Comparison of ENCODE assay signal across 28 mouse cellular contexts in genomic region chr3:139245219-139245618, GRCm38 (mm10). TPM values are rescaled to one million over a fixed set of nuclear protein-coding genes. Genes with fewer than 3 reads are reported as not detected.
DNase-seq lines count a peak whose midpoint lies in the region; ATAC-seq and TF ChIP-seq lines count a peak whose summit lies in the region.
"Had no signal": no experiment of that assay in that cellular context is flagged by ENCODE, and none has a peak within 500 bp of the region (broad histone marks: within the 10 kb centered on the region; RNA-seq: fewer than 3 reads in every experiment).

No protein-coding gene starts in this region.

- peak; percentile 82 for ATAC-seq in activated CD4-positive, CD25-positive, alpha-beta regulatory T cell, adult 4 months
- ATAC-seq in megakaryocyte, adult 5-6 weeks (ENCODE audit: poor library complexity, severe bottlenecking): peak; percentile 66
- ATAC-seq: hindbrain, postnatal 0 days; midbrain, embryonic 15.5 days had no signal

- H3K27ac ChIP-seq in spleen, adult 2 months (ENCODE audit: insufficient read depth, low read length): peak overlapping the region; percentile 88
- no peak overlapping the region for H3K27ac ChIP-seq in limb, embryonic 10.5 days
- H3K27ac ChIP-seq: forebrain, embryonic 12.5 days; heart, embryonic 15.5 days; hindbrain, postnatal 0 days; liver, embryonic 13.5 days; lung, embryonic 15.5 days; midbrain, embryonic 15.5 days; neural tube, embryonic 15.5 days had no signal

- TF ChIP-seq CTCF in spleen, adult 2 months (IDR thresholded peaks at IDR 0.05; ENCODE audit: extremely low read depth, insufficient read depth, insufficient read length, insufficient replicate concordance): no peak

- WGBS in spleen, adult 2 months: 0% methylated on average over 2 of the region's 2 CpGs
- 84% methylated on average over 2 of the region's 2 CpGs for WGBS in limb, embryonic 10.5 days

- H3K9me3 ChIP-seq in limb, embryonic 10.5 days (replicated peaks): no peaks in the 10 kb centered on the region
- H3K9me3 ChIP-seq: forebrain, embryonic 12.5 days; G1E; heart, embryonic 15.5 days; liver, embryonic 13.5 days; lung, embryonic 15.5 days; midbrain, embryonic 15.5 days; neural tube, embryonic 15.5 days had no signal

- no peak for TF ChIP-seq POLR2A in spleen, adult 2 months (IDR thresholded peaks at IDR 0.05; ENCODE audit: low read depth, low read length)

- H3K4me3 ChIP-seq in spleen, adult 2 months (ENCODE audit: extremely low read depth, insufficient read depth, insufficient read length): no peak overlapping the region
- H3K4me3 ChIP-seq in limb, embryonic 10.5 days: no peak overlapping the region
- H3K4me3 ChIP-seq: forebrain, embryonic 12.5 days; heart, embryonic 15.5 days; liver, embryonic 13.5 days; lung, embryonic 15.5 days; midbrain, embryonic 15.5 days; myocyte; neural tube, embryonic 15.5 days had no signal

- no peaks in the 10 kb centered on the region for H3K36me3 ChIP-seq in spleen, adult 2 months (ENCODE audit: control insufficient read depth, insufficient read depth, low read length)
- H3K36me3 ChIP-seq in limb, embryonic 10.5 days: no peaks in the 10 kb centered on the region
- H3K36me3 ChIP-seq: forebrain, embryonic 12.5 days; G1E; heart, embryonic 15.5 days; liver, embryonic 13.5 days; lung, embryonic 15.5 days; midbrain, embryonic 15.5 days; neural tube, embryonic 15.5 days had no signal

- no peaks in the 10 kb centered on the region for H3K27me3 ChIP-seq in spleen, adult 2 months (ENCODE audit: control insufficient read depth, insufficient read depth, low read length)
- H3K27me3 ChIP-seq in limb, embryonic 10.5 days (ENCODE audit: low read depth, poor library complexity, severe bottlenecking): no peaks in the 10 kb centered on the region
- H3K27me3 ChIP-seq: forebrain, embryonic 12.5 days; heart, embryonic 15.5 days; liver, embryonic 13.5 days; lung, embryonic 15.5 days; midbrain, embryonic 15.5 days; neural tube, embryonic 15.5 days had no signal

- DNase-seq in spleen, adult 2 months (ENCODE audit: low read depth in 1 of 2, low spot score in 2 of 2): peak in 1 of 2 experiments; percentile 56
- DNase-seq in spleen, adult 18-20 months: no peak
- no peak for DNase-seq in left cerebral cortex, adult 9 months (ENCODE audit: low spot score in 2 of 2)
- DNase-seq in layer of hippocampus, postnatal 25 days (ENCODE audit: extremely low spot score in 1 of 2, low spot score in 1 of 2): no peak
- no peak for DNase-seq in limb, embryonic 10.5 days (ENCODE audit: low spot score)
- DNase-seq: adrenal gland, postnatal 36 days; cerebellum, adult 18-20 months; cerebellum, postnatal 25 days; gastrocnemius, postnatal 14 days; heart, postnatal 4 days; kidney, adult 8-10 months; kidney, postnatal 14 days; left cerebral cortex, postnatal 4 days; liver, embryonic 13.5 days; retina, postnatal 1 day; thymus, postnatal 36 days had no signal

- H3K4me1 ChIP-seq in spleen, adult 2 months (ENCODE audit: control insufficient read depth, insufficient read depth, insufficient read length): no peaks in the 10 kb centered on the region; the same call in 1 of the 2 replicates
- H3K4me1 ChIP-seq in limb, embryonic 10.5 days: peaks cover 2% of the 10 kb centered on the region; the same call in 1 of the 2 replicates
- H3K4me1 ChIP-seq: forebrain, embryonic 12.5 days; heart, embryonic 15.5 days; liver, embryonic 13.5 days; lung, embryonic 15.5 days; midbrain, embryonic 15.5 days; neural tube, embryonic 15.5 days had no signal

RNA-seq across cellular contexts. Expression of gene Stpg2, which starts 39.7 kb away (rescaled TPM):
- not detected in 2 replicates for polyA plus RNA-seq in spleen, adult 2 months (2012; rRNA removed)
- under 1 TPM in 1 of 2 experiments, not detected in 1; 0.16 TPM for polyA plus RNA-seq in activated CD4-positive, CD25-positive, alpha-beta regulatory T cell, adult 4 months (2017; shearing (Covaris generic))
- not detected in 2 replicates for total RNA-seq in megakaryocyte, adult 5-6 weeks (2015)
- not detected in 2 replicates for total RNA-seq in megakaryocyte, adult 5-6 weeks (2017)
- under 1 TPM in 1 of 2 experiments, not detected in 1; 0.10 TPM for total RNA-seq in layer of hippocampus, postnatal 25 days (2021)
- 0.09 TPM in 1 of 2 replicates, not detected in the other for polyA plus RNA-seq in limb, embryonic 10.5 days (2016; fragmentation: Nextera tagmentation; extraction: Ambion mirVana)
- total RNA-seq: G1E; gastrocnemius, postnatal 14 days; heart, adult 8-10 months; heart, postnatal 4 days; hindbrain, postnatal 0 days; left cerebral cortex, postnatal 4 days had no signal
- polyA plus RNA-seq: C2C12; G1E; liver, embryonic 13.5 days; lung, embryonic 15.5 days; myocyte had no signal
